Mouse (Mus musculus) lung, adult 2 months (tissue): ENCODE results near the gene Mdga1.

Source experiments
- CTCF ChIP-seq: fragments of 200-500 bp; IDR thresholded peaks from 2 replicates; pipeline ENCODE4 v1.5.1; 2011; ENCODE audit warnings: mild to moderate bottlenecking, low read length, control low read depth; ENCODE audit not compliant: insufficient read depth
- POLR2A ChIP-seq: fragments of 200-500 bp; IDR thresholded peaks from 2 replicates; pipeline ENCODE4 v1.6.1; 2011; ENCODE audit warnings: low read depth, mild to moderate bottlenecking, control low read depth, low read length, borderline replicate concordance; ENCODE audit errors: extremely low read depth

DNA sequence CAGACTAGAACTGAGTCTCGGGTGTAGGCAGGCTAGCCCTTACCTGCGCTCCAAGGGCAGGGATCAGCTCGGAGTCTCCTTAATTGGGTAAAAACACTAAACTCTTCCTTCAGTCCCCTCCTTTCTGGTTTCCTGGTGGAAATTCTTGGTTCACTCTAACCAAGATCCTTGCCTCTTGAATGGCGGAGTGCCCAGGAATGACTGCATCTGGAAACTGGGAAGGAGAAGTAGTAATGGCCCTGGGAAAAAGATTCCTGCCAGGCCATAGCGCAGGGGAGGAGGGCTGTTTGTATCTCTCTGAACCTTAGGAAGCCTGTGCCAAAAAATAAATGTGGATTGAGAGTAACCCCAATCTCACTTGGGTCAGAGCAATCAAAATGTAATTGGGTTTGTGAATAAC is 30.9 kb downstream of the Mdga1 start:
- TF ChIP-seq CTCF (no peak), POLR2A (no peak)
